Comparison of ENCODE assay signal across 13 mouse cellular contexts in genomic region chr16:45095030-45095429, GRCm38 (mm10). TPM values are rescaled to one million over a fixed set of nuclear protein-coding genes. Genes with fewer than 3 reads are reported as not detected.
DNase-seq lines count a peak whose midpoint lies in the region; ATAC-seq lines count a peak whose summit lies in the region.
"Had no signal": no experiment of that assay in that cellular context is flagged by ENCODE, and none has a peak within 500 bp of the region (broad histone marks: within the 10 kb centered on the region; RNA-seq: fewer than 3 reads in every experiment).

No protein-coding gene starts in this region.

- ATAC-seq in kidney, embryonic 15.5 days (replicated peaks; ENCODE audit: low FRiP score), result no peak
- ATAC-seq in embryonic facial prominence, embryonic 14.5 days (ENCODE audit: low read depth), result no peak
- no peak for ATAC-seq in intestine, embryonic 14.5 days (replicated peaks; ENCODE audit: low FRiP score, low TSS enrichment, low read depth)
- ATAC-seq in neural tube, embryonic 13.5 days (ENCODE audit: low read depth), result no peak

- no peaks in the 10 kb centered on the region for H3K27me3 ChIP-seq in kidney, embryonic 15.5 days
- no peaks in the 10 kb centered on the region for H3K27me3 ChIP-seq in embryonic facial prominence, embryonic 14.5 days (replicated peaks; ENCODE audit: control insufficient read depth, insufficient read depth, low read length)
- H3K27me3 ChIP-seq in intestine, embryonic 14.5 days (replicated peaks; ENCODE audit: control insufficient read depth, insufficient read depth, low read length), result no peaks in the 10 kb centered on the region
- no peaks in the 10 kb centered on the region for H3K27me3 ChIP-seq in neural tube, embryonic 13.5 days

- no peak overlapping the region for H3K27ac ChIP-seq in kidney, embryonic 15.5 days
- H3K27ac ChIP-seq in embryonic facial prominence, embryonic 14.5 days (replicated peaks; ENCODE audit: low read depth, low read length), result no peak overlapping the region
- H3K27ac ChIP-seq in intestine, embryonic 14.5 days (ENCODE audit: low read depth), result no peak overlapping the region
- no peak overlapping the region for H3K27ac ChIP-seq in neural tube, embryonic 13.5 days (replicated peaks)

- peaks cover 60% of the 10 kb centered on the region for H3K4me1 ChIP-seq in kidney, embryonic 15.5 days
- peaks cover 30% of the 10 kb centered on the region for H3K4me1 ChIP-seq in embryonic facial prominence, embryonic 14.5 days (ENCODE audit: control insufficient read depth, insufficient read depth, low read length)
- H3K4me1 ChIP-seq in intestine, embryonic 14.5 days (replicated peaks; ENCODE audit: control insufficient read depth, insufficient read depth, low read length), result peaks cover 37% of the 10 kb centered on the region
- H3K4me1 ChIP-seq in neural tube, embryonic 13.5 days (replicated peaks), result peaks cover 38% of the 10 kb centered on the region

- 86% methylated on average over 13 of the region's 13 CpGs for WGBS in kidney, embryonic 15.5 days
- WGBS in embryonic facial prominence, embryonic 14.5 days, result 91% methylated on average over 13 of the region's 13 CpGs
- 87% methylated on average over 13 of the region's 13 CpGs for WGBS in intestine, embryonic 14.5 days
- 94% methylated on average over 13 of the region's 13 CpGs for WGBS in neural tube, embryonic 13.5 days

- no peaks in the 10 kb centered on the region for H3K36me3 ChIP-seq in kidney, embryonic 15.5 days
- no peaks in the 10 kb centered on the region for H3K36me3 ChIP-seq in embryonic facial prominence, embryonic 14.5 days (ENCODE audit: control insufficient read depth, insufficient read depth, low read length)
- no peaks in the 10 kb centered on the region for H3K36me3 ChIP-seq in intestine, embryonic 14.5 days (ENCODE audit: control insufficient read depth, insufficient read depth, low read length)
- H3K36me3 ChIP-seq in neural tube, embryonic 13.5 days, result no peaks in the 10 kb centered on the region

- DNase-seq in kidney, postnatal 14 days, result no peak
- no peak for DNase-seq in embryonic facial prominence, embryonic 14.5 days (ENCODE audit: low spot score)
- no peak for DNase-seq in intestine, embryonic 14.5 days (ENCODE audit: low spot score)
- no peak for DNase-seq in ovary, postnatal 36 days (ENCODE audit: low spot score)
- DNase-seq in Muller cell, postnatal 12 days (ENCODE audit: inconsistent ontology term), result no peak
- DNase-seq in MN1 (ENCODE audit: low spot score), result no peak
- DNase-seq: adrenal gland, postnatal 10 days; cerebellum, postnatal 25 days; kidney, adult 11 months; right cerebral cortex, adult 18-20 months; thymus, postnatal 4 days had no signal

- H3K4me2 ChIP-seq in kidney, embryonic 15.5 days, result peak overlapping the region; percentile 75
- peak overlapping the region; percentile 66 for H3K4me2 ChIP-seq in embryonic facial prominence, embryonic 14.5 days (ENCODE audit: low read depth, low read length)
- H3K4me2 ChIP-seq in intestine, embryonic 14.5 days (ENCODE audit: low read length), result peak overlapping the region; percentile 67
- H3K4me2 ChIP-seq in neural tube, embryonic 13.5 days, result peak overlapping the region; percentile 60; the same call in 1 of the 2 replicates

- no peaks in the 10 kb centered on the region for H3K9me3 ChIP-seq in kidney, embryonic 15.5 days (replicated peaks)
- no peaks in the 10 kb centered on the region for H3K9me3 ChIP-seq in embryonic facial prominence, embryonic 14.5 days (ENCODE audit: control insufficient read depth, low read length)
- H3K9me3 ChIP-seq in intestine, embryonic 14.5 days (ENCODE audit: control insufficient read depth, low read length), result no peaks in the 10 kb centered on the region
- H3K9me3 ChIP-seq in neural tube, embryonic 13.5 days, result no peaks in the 10 kb centered on the region

- H3K9ac ChIP-seq in kidney, embryonic 15.5 days, result no peak overlapping the region
- 0 out of 2 replicates have a peak overlapping the region, but pooled peaks have one; percentile 71 for H3K9ac ChIP-seq in embryonic facial prominence, embryonic 14.5 days (ENCODE audit: low read depth, low read length)
- no peak overlapping the region for H3K9ac ChIP-seq in intestine, embryonic 14.5 days (ENCODE audit: low read length)
- no peak overlapping the region for H3K9ac ChIP-seq in neural tube, embryonic 13.5 days

- H3K4me3 ChIP-seq in kidney, embryonic 15.5 days (replicated peaks), result peak overlapping the region; percentile 54
- peak overlapping the region; percentile 45 for H3K4me3 ChIP-seq in embryonic facial prominence, embryonic 14.5 days (ENCODE audit: low read depth, low read length)
- H3K4me3 ChIP-seq in intestine, embryonic 14.5 days (ENCODE audit: low read depth, low read length), result peak overlapping the region; percentile 49
- no peak overlapping the region for H3K4me3 ChIP-seq in neural tube, embryonic 13.5 days

RNA-seq across cellular contexts. Expression of gene Ccdc80, which starts 1.8 kb away (rescaled TPM):
- 102 and 118 TPM in 2 replicates for polyA plus RNA-seq in kidney, embryonic 15.5 days (2015; fragmentation: Nextera tagmentation; extraction: Ambion mirVana)
- polyA plus RNA-seq in embryonic facial prominence, embryonic 14.5 days (2014; fragmentation: Nextera tagmentation; extraction: Ambion mirVana), result 103 and 105 TPM in 2 replicates
- polyA plus RNA-seq in intestine, embryonic 14.5 days (2014; fragmentation: Nextera tagmentation; extraction: Ambion mirVana), result 78.4 and 80.1 TPM in 2 replicates
- 22.8 and 23.4 TPM in 2 replicates for polyA plus RNA-seq in neural tube, embryonic 13.5 days (2015; fragmentation: Nextera tagmentation; extraction: Ambion mirVana)
